Mouse (Mus musculus) layer of hippocampus, adult 11-12 months (tissue): ENCODE data around the gene Dync1i2.

Experiments used
- DNase-seq: peaks from one replicate; pipeline ENCODE4 v3.0.0; 2022; ENCODE audit warnings: low spot score

The Dync1i2 gene

DNA sequence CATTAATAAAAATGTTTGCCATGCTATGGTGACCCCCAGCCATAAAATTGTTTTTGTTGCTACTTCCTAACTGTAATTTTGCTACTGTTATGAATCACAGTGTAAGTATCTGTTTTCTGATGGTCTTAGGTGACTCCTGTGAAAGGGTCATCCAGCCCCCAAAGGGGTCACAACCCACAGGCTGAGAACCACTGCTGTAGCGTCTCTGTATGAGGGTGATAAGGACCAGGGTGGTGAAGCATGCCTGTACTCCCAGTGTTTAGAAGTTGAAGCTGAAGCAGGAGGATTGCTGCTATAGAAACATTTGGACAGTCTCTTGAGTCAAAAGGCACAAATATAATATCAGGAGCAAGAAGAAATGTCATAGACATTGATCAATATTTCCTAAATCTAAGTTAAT, 57.8 kb downstream of the Dync1i2 start:
- DNase-seq: no peak

DNA sequence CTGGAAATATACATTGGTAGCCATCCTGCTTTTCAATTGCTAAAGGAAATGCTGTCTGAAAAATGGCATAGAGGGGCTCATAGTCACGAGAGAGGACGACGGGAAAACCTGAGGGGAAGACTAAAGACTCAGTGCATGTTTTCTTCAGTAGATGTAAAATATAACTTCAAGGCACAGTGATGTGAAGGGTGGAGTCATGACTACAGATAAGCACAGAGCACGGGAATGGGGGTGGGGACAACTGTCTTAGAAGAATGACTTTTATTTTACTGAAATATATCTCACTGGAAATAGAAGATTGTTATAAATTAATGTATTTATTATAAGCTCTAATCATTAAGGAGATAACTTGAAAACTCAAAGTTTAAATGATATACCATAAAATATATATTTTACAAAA, 58.6 kb downstream of the Dync1i2 start:
- no peak for DNase-seq

DNA sequence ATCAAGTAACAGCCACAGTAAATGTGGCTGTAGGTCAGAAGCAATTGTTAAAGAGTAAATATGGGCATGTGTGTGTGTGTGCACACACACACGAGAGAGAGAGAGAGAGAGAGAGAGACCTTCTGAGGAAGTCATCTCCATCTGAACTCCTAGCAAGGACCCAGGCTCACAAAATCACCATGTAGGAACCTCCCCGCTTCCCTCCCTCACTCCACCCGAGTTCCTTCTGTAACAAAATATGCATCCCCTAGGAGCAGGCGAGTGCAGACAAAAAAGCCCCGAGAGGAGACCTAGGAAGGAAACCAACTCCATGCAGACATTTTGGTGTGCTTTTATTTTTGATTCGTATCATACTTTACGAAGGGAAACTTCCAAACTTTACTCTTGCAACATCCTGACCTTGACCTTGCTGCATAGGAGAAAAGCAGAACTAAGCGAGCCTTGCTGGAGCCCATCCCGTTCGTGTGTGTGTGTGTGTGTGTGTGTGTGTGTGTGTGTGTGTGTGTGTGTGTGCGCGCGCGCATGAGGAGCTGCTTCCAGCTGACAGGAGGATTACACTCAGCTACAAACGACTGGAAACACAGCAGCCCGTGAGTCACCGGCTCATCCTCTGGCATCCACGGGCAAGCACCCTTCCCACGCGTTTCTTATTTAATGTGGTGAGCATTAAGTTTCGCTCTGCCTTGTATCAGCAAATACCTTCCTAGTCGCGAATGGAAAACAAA, 62.6 kb downstream of the Dync1i2 start:
- DNase-seq: peak; percentile 39

DNA sequence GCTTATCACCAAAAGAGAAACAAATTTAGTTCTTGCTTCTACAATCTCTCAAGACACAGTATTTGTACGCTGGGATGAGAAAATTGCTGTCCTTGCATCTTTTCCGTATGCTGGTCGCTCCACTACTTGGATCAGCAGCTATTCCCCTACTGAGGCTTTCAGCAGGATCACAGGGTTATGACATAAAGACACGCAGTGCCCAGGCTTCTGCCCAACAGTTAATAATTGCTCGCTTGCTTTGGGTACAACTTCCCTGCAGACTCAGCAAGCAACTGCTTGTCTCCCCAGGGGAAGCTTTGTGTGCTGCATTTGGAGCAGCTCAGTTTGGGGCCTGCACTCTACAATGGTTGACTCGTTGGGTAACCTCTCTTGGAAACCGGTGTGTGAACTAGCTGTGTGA, 64.2 kb downstream of the Dync1i2 start:
- DNase-seq: no peak

DNA sequence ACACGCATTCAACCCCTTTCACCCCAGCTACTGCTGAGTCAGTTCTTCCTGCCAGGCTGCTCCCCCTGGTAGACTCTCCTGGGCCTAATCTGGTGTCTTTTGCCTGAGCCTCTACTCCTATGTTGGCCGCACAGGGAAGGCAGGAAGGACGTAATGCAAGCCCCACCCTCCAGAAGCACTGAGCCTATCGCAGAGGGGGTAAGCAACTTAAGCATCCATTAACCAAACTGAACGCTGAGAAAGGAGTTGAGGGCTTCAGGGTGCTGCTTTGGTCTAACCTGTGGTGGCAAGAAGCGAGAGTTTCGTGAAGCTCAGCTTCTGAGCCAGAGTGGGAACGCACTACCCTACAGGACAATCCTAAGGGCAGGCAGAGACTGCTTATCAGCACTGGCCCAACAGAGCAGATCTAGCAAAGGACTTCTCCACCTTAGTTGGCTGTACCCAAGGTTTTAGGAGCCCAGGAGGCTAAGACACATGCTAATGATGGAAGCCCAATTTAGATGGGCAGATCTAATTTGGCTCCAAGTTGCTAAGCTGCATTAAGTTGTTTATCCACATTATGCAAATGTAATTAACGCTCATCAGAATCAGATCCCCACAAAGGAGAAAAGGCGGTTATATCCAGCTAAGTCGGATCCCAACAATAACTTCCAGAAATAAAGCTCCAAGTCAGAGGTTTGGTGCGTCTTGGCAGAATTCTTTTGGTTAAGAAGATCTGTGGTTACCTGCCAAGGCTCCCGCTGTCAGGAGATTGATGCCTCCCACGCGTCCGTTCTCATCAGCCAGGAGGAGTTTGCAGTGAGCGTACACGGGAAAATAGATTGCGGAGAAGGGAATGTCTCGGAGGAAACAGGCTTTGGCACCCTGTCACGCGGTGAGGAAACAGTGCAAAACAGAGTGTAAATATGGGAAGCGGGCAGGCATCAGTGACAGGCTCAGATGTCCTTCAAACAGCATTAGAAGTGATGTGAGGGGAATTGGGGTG, 67.6 kb downstream of the Dync1i2 start:
- DNase-seq: peak; percentile 43

DNA sequence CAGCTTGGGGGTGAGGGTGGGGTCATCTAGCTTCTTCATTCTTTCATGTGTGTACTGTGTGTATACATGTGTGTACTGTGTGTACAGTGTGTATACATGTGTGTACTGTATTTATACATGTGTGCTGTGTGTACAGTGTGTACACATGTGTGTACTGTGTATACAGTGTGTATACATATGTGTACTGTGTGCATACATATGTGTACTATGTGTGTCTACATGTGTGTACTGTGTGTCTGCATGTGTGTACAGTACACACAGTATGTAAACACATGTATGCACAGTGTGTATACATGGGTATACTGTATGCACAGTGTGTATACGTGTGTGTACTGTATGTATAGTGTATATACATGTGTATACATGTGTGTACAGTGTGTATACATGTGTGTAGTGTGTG, 70.5 kb downstream of the Dync1i2 start:
- DNase-seq: no peak

DNA sequence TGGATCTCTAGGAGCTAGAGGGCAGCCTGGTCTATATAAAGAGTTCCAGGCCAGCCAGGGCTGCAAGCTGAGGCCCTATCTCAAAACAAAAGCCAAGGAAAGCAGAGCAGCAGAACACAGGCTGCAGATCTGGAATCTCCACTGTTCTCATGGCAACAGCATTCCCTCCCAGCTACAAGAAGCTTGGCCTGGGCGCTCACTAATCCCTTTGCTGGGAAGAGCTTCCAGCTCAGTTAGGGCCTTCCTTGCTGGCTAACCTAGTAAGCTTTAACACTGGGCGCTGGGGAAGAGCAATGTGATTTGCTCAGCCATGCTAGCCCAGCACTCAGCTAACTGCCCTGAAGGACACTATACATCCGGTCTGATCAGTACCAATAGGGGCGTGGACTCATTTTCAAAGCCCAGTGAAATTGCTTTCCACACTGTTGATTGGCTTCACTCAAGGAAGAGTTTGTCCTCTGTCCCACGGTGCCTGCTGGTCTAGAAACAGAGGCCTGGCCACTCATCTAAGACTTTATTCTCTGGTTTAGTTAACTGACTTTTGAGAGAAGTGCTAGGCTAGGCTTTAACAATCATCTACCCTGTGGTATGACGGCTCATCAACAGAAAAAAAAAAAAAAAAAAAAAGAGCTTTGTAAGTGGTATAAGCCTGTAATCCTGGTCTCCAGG, 78.7 kb downstream of the Dync1i2 start:
- peak; percentile 34 for DNase-seq

DNA sequence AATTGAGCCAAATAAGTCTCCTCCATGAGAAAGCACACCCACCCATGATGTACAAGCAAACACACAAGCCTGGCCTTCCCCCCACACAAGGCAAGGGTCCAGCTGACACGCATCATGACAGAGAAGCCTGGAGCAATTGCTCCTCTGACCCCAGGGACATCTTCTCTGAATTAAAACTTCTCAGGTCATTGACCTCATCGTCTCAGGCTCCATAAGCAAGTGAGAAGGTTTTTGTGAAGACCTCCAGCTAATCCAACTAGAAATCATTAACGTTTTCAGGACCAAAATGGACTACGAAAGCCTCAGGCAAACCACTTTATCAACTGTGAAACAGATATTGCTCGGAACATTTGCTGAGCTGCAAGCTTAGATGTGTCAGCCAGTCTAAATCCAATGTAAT, 80.1 kb downstream of the Dync1i2 start:
- no peak for DNase-seq

DNA sequence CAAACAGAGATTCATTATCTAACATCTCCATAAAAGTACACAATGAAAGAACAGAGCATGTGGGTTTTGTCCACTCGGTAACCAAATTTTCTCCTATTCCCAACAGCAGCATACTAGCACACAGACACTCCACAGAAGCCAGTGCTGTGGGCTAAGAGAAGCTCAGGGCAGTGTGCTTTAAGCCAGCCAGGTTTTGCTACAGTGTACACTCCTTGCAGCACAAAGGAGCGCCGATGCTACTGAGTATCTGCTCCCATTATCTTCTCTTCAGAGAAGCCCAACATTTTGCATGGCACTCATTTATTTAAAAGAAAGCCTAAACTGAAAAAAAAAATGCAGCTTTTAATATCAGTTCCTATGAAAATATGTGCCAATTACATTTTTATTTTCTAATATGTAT, 82.5 kb downstream of the Dync1i2 start:
- no peak for DNase-seq

DNA sequence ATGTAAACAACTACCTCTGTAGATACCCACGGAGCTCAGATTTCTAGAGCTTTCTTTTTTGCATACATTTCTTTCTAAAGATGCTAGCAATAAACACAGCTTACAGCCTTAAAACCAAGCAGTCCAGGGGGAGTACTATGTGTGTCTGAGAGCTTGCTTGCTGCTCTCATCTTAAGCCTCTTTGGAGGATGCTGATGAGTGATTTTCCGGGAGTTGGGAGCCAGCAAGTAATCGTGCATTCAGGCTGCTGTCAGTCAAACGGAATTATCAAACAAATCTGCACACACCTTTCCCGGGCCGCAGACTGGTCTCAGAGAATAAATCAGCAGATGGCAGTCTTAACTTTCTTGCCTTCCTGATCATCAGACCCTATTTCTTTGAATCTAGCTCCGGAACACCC, 83.0 kb downstream of the Dync1i2 start:
- no peak for DNase-seq

DNA sequence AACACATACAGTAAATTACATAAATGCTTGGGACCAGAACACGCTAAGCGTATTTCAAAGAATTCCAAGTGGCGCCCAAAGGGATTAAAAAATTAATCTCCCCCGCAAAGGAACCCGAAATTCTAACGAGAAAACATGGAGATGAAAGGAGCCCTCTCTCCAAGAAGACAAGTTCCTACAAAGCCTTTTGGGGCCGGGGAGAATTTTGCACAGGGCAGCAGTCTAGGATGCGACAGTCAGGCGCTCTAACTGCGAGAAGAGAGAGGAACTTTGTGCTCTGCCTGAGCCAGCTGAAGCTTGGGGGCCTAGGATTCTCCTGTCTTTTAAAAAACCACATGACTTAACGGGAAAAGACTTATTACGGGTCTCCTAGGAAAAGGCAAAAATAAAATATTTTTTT, 84.3 kb downstream of the Dync1i2 start:
- DNase-seq: no peak

DNA sequence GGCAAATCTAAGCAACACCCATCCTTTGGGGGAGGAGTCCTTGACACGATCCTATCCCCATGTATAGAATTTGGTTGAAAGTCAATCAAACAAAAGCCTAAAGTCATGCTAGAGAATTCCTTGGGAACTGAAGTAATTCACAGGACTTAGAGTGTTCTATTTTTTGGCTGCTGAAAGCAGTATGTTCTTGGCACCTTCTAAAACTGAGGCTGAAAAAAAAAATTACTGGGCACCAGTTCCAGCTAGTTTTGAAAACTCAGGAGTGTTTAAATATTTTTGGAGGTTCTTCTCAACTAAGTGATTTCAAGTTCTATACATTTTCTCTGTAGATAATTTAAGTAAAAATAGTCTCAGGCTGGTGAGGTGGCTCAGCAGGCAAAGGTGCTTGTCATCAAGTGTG, 86.0 kb downstream of the Dync1i2 start:
- no peak for DNase-seq

DNA sequence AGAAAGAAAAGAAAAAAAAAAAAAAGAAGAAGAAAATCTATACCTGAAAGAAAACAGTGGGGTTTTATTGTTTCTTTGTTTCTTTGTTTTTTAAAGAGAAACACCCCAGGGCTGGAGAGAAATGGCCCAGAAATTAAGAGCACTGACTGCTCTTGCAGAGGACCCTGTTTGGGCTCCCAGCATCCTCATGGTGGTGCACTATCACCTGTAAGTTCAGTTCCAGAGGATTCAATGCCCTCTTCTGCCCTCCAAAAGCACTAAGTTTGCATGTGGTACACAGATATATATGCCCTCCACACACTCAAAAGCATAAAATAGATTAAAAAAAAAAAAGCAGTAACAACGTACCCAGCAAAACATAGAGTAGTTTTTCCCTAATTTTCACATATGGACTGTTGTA, 87.2 kb downstream of the Dync1i2 start:
- no peak for DNase-seq

DNA sequence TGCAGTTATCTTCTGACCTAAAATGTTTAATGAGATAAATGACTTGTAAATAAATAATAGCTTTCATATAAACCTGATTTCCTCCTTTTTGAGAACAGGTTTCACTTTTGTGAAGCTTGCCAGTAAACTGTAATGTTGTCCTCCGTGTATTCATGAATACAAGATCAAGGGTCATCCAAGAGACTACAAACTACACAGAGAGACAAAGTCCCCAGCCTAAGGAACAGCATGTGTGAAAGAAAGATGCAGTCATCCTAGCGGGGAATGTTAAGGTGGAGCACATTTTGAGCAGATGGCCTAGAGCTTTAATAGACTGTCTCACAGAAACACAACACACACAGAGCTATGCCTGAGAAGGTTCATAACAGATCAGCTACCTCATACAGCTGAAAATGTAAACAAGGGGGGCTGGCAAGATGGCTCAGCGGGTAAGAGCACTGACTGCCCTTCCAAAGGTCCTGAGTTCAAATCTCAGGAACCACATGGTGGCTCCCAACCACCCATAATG, 90.7 kb downstream of the Dync1i2 start:
- no peak for DNase-seq

DNA sequence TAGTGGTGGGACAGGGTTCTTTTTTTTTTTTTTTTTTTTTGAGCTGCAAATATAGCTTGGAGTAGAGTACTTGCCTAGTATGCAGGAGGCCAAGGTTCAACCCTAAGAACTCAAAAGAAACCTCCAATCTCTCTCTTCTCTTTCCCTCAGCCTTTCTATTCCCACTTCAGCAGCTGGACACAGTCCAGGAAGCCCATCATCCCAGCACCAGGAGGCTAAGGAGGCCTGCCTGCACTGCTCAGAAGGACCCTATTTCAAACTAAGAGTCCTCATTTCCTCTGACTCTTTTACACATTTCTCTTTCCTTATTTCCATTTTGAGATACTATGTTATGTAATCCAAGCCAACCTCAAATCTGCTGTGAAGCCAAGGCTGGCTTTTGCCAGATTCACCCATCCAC, 91.7 kb downstream of the Dync1i2 start:
- no peak for DNase-seq

DNA sequence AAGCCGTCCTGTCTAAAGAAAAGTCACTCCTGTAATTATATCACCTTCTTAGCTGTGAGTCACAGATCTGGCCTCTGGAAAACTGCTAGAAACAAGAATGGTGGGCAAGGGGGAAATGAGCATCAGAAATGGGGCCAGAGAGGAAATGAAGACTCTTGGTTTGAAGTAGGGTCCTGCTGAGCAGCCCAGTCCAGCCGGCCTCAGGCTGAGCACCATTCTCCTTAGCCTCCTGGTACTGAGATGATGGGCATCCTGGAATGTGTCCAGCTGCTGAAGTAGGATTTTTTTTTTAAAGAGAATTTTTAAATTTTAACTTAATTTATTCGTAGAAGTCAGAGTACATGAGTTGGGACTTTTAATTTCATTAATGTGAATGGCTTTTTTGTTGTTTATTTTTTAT, 93.3 kb downstream of the Dync1i2 start:
- DNase-seq: no peak

DNA sequence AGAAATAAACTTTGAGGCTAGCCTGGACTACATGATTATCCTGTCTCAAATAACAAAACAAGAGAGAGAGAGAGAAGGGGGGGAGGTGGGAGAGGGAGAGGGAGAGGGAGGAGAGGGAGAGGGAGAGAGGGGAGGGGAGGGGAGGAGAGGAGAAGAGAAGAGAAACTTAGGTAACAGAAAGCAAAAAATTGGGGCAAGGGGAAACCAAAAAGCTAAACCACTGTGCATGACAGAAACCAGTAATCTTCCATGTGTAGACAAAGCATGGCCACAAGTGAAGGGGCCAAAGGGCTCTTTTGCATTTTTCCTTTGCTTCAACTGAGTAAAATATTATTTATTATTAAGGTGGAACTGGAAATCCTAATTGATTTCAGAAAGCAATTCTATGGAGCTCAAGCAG, 94.9 kb downstream of the Dync1i2 start:
- no peak for DNase-seq

DNA sequence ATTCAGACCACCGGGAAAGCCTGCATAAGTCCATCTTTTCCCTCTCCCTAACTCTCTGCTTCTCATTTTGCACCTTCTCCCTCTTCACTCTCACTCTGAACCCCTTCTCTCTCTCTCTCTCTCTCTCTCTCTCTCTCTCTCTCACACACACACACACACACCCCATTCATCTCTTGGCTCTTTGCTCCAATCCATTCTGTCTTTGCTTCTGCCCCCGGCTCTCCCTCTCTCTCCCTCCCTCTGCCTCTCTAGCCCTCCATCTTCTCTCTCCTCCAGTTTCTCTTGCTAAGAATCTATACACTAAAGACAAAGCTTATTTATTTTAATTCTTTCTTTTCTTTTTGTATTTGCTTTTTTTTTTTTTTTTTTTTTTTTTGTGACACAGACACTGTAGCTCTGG, 98.2 kb downstream of the Dync1i2 start:
- DNase-seq: no peak

DNA sequence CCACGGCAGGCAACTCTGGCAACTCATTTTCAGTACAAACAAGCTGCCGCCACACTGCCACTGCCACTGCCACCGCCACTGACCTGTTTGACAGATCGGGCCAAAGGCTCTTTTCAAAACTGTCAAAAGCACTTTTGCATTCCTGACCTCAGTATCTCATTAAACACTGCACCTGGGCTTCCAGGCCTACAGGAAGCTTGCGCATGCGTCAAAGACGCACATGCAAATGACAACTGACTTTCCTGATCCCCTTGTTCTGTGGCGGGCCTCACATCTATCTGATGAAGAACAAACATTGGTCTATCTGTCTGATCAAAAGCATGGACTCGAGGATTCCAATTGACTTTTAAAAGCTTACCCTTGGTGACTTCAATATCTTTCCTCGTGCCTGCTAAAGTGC, 100.6 kb downstream of the Dync1i2 start:
- DNase-seq: no peak
